Mouse (Mus musculus) myocyte (in vitro differentiated cells): ENCODE results near the gene Ap1b1.

Experiments
- CEBPB ChIP-seq: IDR thresholded peaks from 2 replicates; pipeline ENCODE4 v1.6.1; 2011; ENCODE audit warnings: mild to moderate bottlenecking, moderate library complexity; ENCODE audit not compliant: poor library complexity, insufficient read depth, severe bottlenecking
- E2F4 ChIP-seq: IDR thresholded peaks from one replicate; pipeline ENCODE4 v1.6.1; 2011; ENCODE audit warnings: mild to moderate bottlenecking, control low read depth, moderate library complexity; ENCODE audit not compliant: insufficient read depth
- MAX ChIP-seq: IDR thresholded peaks from one replicate; pipeline ENCODE4 v1.6.1; 2011; ENCODE audit warnings: low read depth, mild to moderate bottlenecking, control low read depth
- MYOD1 ChIP-seq, 3 experiments: IDR thresholded peaks; one replicate each; pipeline ENCODE4 v1.6.1; 2011; ENCODE audit warnings: control low read depth in 2 of 3, low read depth in 2 of 3, mild to moderate bottlenecking in 2 of 3, moderate library complexity in 1 of 3; ENCODE audit not compliant: insufficient read length in 2 of 3, control insufficient read depth in 1 of 3
- MYOG ChIP-seq, 3 experiments: IDR thresholded peaks; one replicate each; pipeline ENCODE4 v1.6.1; 2011; ENCODE audit warnings: control low read depth in 2 of 3, low read depth in 2 of 3, mild to moderate bottlenecking in 2 of 3; ENCODE audit not compliant: insufficient read length in 2 of 3, control insufficient read depth in 1 of 3, insufficient read depth in 1 of 3
- POLR2A ChIP-seq: IDR thresholded peaks from one replicate; pipeline ENCODE4 v1.6.1; 2011; ENCODE audit warnings: low read depth, mild to moderate bottlenecking, control low read depth, moderate library complexity; ENCODE audit not compliant: insufficient read length
- POLR2AphosphoS2 ChIP-seq: IDR thresholded peaks from one replicate; pipeline ENCODE4 v1.6.1; 2011; ENCODE audit warnings: low read depth, control low read depth; ENCODE audit not compliant: insufficient read length
- REST ChIP-seq: IDR thresholded peaks from one replicate; pipeline ENCODE4 v1.6.1; 2011; ENCODE audit warnings: mild to moderate bottlenecking, control low read depth, moderate library complexity; ENCODE audit not compliant: insufficient read depth, insufficient read length
- TCF3 ChIP-seq: IDR thresholded peaks from one replicate; pipeline ENCODE4 v1.6.1; 2011; ENCODE audit warnings: low read depth, control low read depth; ENCODE audit not compliant: insufficient read length
- USF1 ChIP-seq: IDR thresholded peaks from one replicate; pipeline ENCODE4 v1.6.1; 2011; ENCODE audit warnings: low read depth, mild to moderate bottlenecking, control low read depth, moderate library complexity

- TF ChIP-seq CEBPB (no peak), E2F4 (no peak), POLR2A (no peak), REST (no peak), MYOD1 (IDR thresholded peaks at IDR 0.05; ENCODE audit: control insufficient read depth in 1 of 3, insufficient read length in 2 of 3, low read depth in 2 of 3) (no peak), USF1 (no peak), MAX (no peak), POLR2AphosphoS2 (no peak), MYOG (IDR thresholded peaks at IDR 0.05; ENCODE audit: control insufficient read depth in 1 of 3, insufficient read depth in 1 of 3, insufficient read length in 2 of 3, low read depth in 2 of 3) (no peak), TCF3 (no peak)
These were observed 76.4 kb downstream of the Ap1b1 start for GRCm38 (mm10) chr11:5062860-5063505.
